In the genomic region with DNA sequence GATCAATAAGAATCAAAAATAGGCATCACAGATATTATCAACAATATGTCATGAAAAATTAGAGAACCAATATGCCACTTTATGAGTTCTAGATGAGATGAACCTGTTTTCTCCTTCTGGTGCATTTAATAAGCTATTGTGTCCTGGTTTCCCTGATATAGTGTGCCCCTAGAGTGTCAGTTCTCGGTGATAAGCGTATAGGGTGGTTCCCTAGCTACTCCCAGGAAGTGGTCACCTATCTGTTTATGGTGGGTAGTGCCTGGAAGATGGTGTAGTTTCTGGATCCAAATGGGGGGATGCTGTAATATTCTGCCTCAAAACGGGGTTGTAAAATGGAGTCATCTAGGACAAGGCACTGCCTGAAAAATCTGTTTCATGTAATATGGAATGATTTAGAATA, we compare ENCODE assay signal across 25 mouse cellular contexts. TPM values are rescaled to one million over a fixed set of nuclear protein-coding genes. Genes with fewer than 3 reads are reported as not detected.
A peak's percentile ranks its signal among the peaks of the same experiment; 100 is the strongest.
DNase-seq lines count a peak whose midpoint lies in the region; ATAC-seq and TF ChIP-seq lines count a peak whose summit lies in the region.
"Had no signal": no experiment of that assay in that cellular context is flagged by ENCODE, and none has a peak within 500 bp of the region (broad histone marks: within the 10 kb centered on the region; RNA-seq: fewer than 3 reads in every experiment).

No protein-coding gene starts in this region.

- no peak for TF ChIP-seq CTCF in liver, postnatal 0 days (IDR thresholded peaks at IDR 0.05; ENCODE audit: low read depth)
- TF ChIP-seq CTCF in midbrain, postnatal 0 days (IDR thresholded peaks at IDR 0.05), result no peak

- ATAC-seq in liver, postnatal 0 days, result no peak
- peak; percentile 96 for ATAC-seq in liver, embryonic 12.5 days
- peak; percentile 93 for ATAC-seq in liver, embryonic 16.5 days (ENCODE audit: low read depth)
- no peak for ATAC-seq in midbrain, postnatal 0 days (ENCODE audit: low FRiP score)
- ATAC-seq: CD4-positive, CD25-positive, alpha-beta regulatory T cell, adult 4 months; forebrain, embryonic 16.5 days; hindbrain, postnatal 0 days had no signal

- no peak overlapping the region for H3K27ac ChIP-seq in liver, postnatal 0 days (ENCODE audit: low read depth)
- no peak overlapping the region for H3K27ac ChIP-seq in liver, embryonic 12.5 days
- no peak overlapping the region for H3K27ac ChIP-seq in liver, embryonic 16.5 days (ENCODE audit: low read length)
- no peak overlapping the region for H3K27ac ChIP-seq in midbrain, postnatal 0 days (ENCODE audit: low read depth, low read length)
- H3K27ac ChIP-seq: embryonic facial prominence, embryonic 15.5 days; forebrain, embryonic 12.5 days; heart, embryonic 15.5 days; hindbrain, embryonic 13.5 days; hindbrain, postnatal 0 days had no signal

- no peak overlapping the region for H3K4me3 ChIP-seq in liver, postnatal 0 days (ENCODE audit: low read depth, low read length)
- H3K4me3 ChIP-seq in liver, embryonic 12.5 days, result no peak overlapping the region
- H3K4me3 ChIP-seq in liver, embryonic 16.5 days (ENCODE audit: low read depth, low read length), result no peak overlapping the region
- no peak overlapping the region for H3K4me3 ChIP-seq in midbrain, postnatal 0 days (ENCODE audit: low read depth, low read length)
- H3K4me3 ChIP-seq: embryonic facial prominence, embryonic 15.5 days; forebrain, embryonic 12.5 days; heart, embryonic 15.5 days; hindbrain, embryonic 13.5 days had no signal

- no peaks in the 10 kb centered on the region for H3K9me3 ChIP-seq in liver, postnatal 0 days (ENCODE audit: low read length)
- H3K9me3 ChIP-seq in liver, embryonic 12.5 days (replicated peaks), result no peaks in the 10 kb centered on the region
- H3K9me3 ChIP-seq in liver, embryonic 16.5 days (replicated peaks; ENCODE audit: control insufficient read depth, low read length), result no peaks in the 10 kb centered on the region
- H3K9me3 ChIP-seq in midbrain, postnatal 0 days (ENCODE audit: low read length), result no peaks in the 10 kb centered on the region
- H3K9me3 ChIP-seq: embryonic facial prominence, embryonic 15.5 days; forebrain, embryonic 12.5 days; G1E; heart, embryonic 15.5 days; hindbrain, embryonic 13.5 days had no signal

- peak; percentile 16 for DNase-seq in liver
- DNase-seq in liver, postnatal 0 days, result no peak
- no peak for DNase-seq in midbrain, postnatal 0 days (ENCODE audit: low spot score)
- no peak for DNase-seq in spleen, adult 12 weeks (ENCODE audit: low spot score)
- no peak for DNase-seq in adrenal gland, adult 18-20 months (ENCODE audit: low spot score in 2 of 2)
- DNase-seq: adrenal gland, adult 8-10 months; adrenal gland, postnatal 36 days; B cell, adult 2 months; cerebellum, adult 11-12 months; cerebellum, adult 9-10 months; embryo, embryonic 11 days; gastrocnemius, postnatal 10 days; heart, adult 18-20 months; heart, postnatal 14 days had no signal

- H3K36me3 ChIP-seq in liver, postnatal 0 days (replicated peaks; ENCODE audit: insufficient read depth, low read length), result no peaks in the 10 kb centered on the region
- H3K36me3 ChIP-seq in liver, embryonic 12.5 days, result no peaks in the 10 kb centered on the region
- no peaks in the 10 kb centered on the region for H3K36me3 ChIP-seq in liver, embryonic 16.5 days (ENCODE audit: control insufficient read depth, insufficient read depth)
- H3K36me3 ChIP-seq in midbrain, postnatal 0 days (ENCODE audit: insufficient read depth, low read length), result no peaks in the 10 kb centered on the region
- H3K36me3 ChIP-seq: embryonic facial prominence, embryonic 15.5 days; forebrain, embryonic 12.5 days; G1E; heart, embryonic 15.5 days; hindbrain, embryonic 13.5 days had no signal

- H3K9ac ChIP-seq in liver, postnatal 0 days (replicated peaks), result no peak overlapping the region
- no peak overlapping the region for H3K9ac ChIP-seq in liver, embryonic 12.5 days
- no peak overlapping the region for H3K9ac ChIP-seq in liver, embryonic 16.5 days (ENCODE audit: low read depth, low read length)
- H3K9ac ChIP-seq in midbrain, postnatal 0 days (replicated peaks; ENCODE audit: low read length, poor library complexity, severe bottlenecking), result no peak overlapping the region
- H3K9ac ChIP-seq: embryonic facial prominence, embryonic 15.5 days; forebrain, embryonic 12.5 days; heart, embryonic 15.5 days; hindbrain, embryonic 13.5 days had no signal

- no peaks in the 10 kb centered on the region for H3K27me3 ChIP-seq in liver, postnatal 0 days (ENCODE audit: insufficient read depth, low read length)
- H3K27me3 ChIP-seq in liver, embryonic 12.5 days (replicated peaks), result no peaks in the 10 kb centered on the region
- no peaks in the 10 kb centered on the region for H3K27me3 ChIP-seq in liver, embryonic 16.5 days (ENCODE audit: control insufficient read depth, insufficient read depth, low read depth, low read length)
- no peaks in the 10 kb centered on the region for H3K27me3 ChIP-seq in midbrain, postnatal 0 days (ENCODE audit: insufficient read depth, low read length)
- H3K27me3 ChIP-seq: embryonic facial prominence, embryonic 15.5 days; forebrain, embryonic 12.5 days; heart, embryonic 15.5 days; hindbrain, embryonic 13.5 days had no signal

- 60% methylated on average over 3 of the region's 3 CpGs for WGBS in liver, postnatal 0 days (ENCODE audit: insufficient replicate concordance)
- 43% methylated on average over 3 of the region's 3 CpGs for WGBS in liver, embryonic 12.5 days (ENCODE audit: insufficient replicate concordance)
- 34% methylated on average over 3 of the region's 3 CpGs for WGBS in liver, embryonic 16.5 days (ENCODE audit: insufficient replicate concordance)
- 91% methylated on average over 3 of the region's 3 CpGs for WGBS in midbrain, postnatal 0 days

- no peaks in the 10 kb centered on the region for H3K4me1 ChIP-seq in liver, postnatal 0 days (ENCODE audit: insufficient read depth)
- peaks cover 25% of the 10 kb centered on the region for H3K4me1 ChIP-seq in liver, embryonic 12.5 days
- peaks cover 8% of the 10 kb centered on the region for H3K4me1 ChIP-seq in liver, embryonic 16.5 days (ENCODE audit: control insufficient read depth, low read depth, low read length)
- H3K4me1 ChIP-seq in midbrain, postnatal 0 days (ENCODE audit: insufficient read depth, low read length), result no peaks in the 10 kb centered on the region
- H3K4me1 ChIP-seq: embryonic facial prominence, embryonic 15.5 days; forebrain, embryonic 12.5 days; heart, embryonic 15.5 days; hindbrain, embryonic 13.5 days had no signal

- H3K4me2 ChIP-seq in liver, postnatal 0 days (ENCODE audit: low read depth, low read length), result no peak overlapping the region
- peak overlapping the region; percentile 26 for H3K4me2 ChIP-seq in liver, embryonic 12.5 days
- H3K4me2 ChIP-seq in liver, embryonic 16.5 days (ENCODE audit: low read depth, low read length), result no peak overlapping the region
- no peak overlapping the region for H3K4me2 ChIP-seq in midbrain, postnatal 0 days (ENCODE audit: low read depth, low read length, poor library complexity, severe bottlenecking)
- H3K4me2 ChIP-seq: embryonic facial prominence, embryonic 15.5 days; forebrain, embryonic 12.5 days; heart, embryonic 11.5 days; heart, embryonic 15.5 days; hindbrain, embryonic 13.5 days had no signal

- no peak for TF ChIP-seq EP300 in liver, postnatal 0 days (IDR thresholded peaks at IDR 0.05; ENCODE audit: low read depth)

RNA-seq across cellular contexts. Expression of a gene that starts 43.8 kb away (rescaled TPM):
- polyA plus RNA-seq in liver, postnatal 0 days (2015; fragmentation: Nextera tagmentation; extraction: Ambion mirVana), result 8.0 and 8.7 TPM in 2 replicates
- polyA plus RNA-seq in liver, embryonic 12.5 days (2016; fragmentation: Nextera tagmentation; extraction: Ambion mirVana), result 22.3 and 23.2 TPM in 2 replicates
- polyA plus RNA-seq in liver, embryonic 16.5 days (2015; fragmentation: Nextera tagmentation; extraction: Ambion mirVana), result 9.5 and 10.4 TPM in 2 replicates
- 29.1 and 31.6 TPM in 2 replicates for total RNA-seq in midbrain, postnatal 0 days (2014; rRNA removed)
- polyA plus RNA-seq in midbrain, postnatal 0 days (2015; fragmentation: Nextera tagmentation; extraction: Ambion mirVana), result 32.9 and 33.5 TPM in 2 replicates
- 10 to 100 TPM; 14.9 to 21.3 TPM for total RNA-seq in adrenal gland, adult 18-20 months (2021)
- polyA plus RNA-seq: G1E had no signal

RNA-seq across cellular contexts. Expression of a gene that starts 47.0 kb away (rescaled TPM):
- polyA plus RNA-seq in liver, postnatal 0 days (2015; fragmentation: Nextera tagmentation; extraction: Ambion mirVana), result 0.69 and 1.0 TPM in 2 replicates
- 0.42 and 0.51 TPM in 2 replicates for polyA plus RNA-seq in liver, embryonic 12.5 days (2016; fragmentation: Nextera tagmentation; extraction: Ambion mirVana)
- polyA plus RNA-seq in liver, embryonic 16.5 days (2015; fragmentation: Nextera tagmentation; extraction: Ambion mirVana), result 0.22 and 0.40 TPM in 2 replicates
- 1.6 and 6.5 TPM in 2 replicates for total RNA-seq in midbrain, postnatal 0 days (2014; rRNA removed)
- polyA plus RNA-seq in midbrain, postnatal 0 days (2015; fragmentation: Nextera tagmentation; extraction: Ambion mirVana), result 2.7 and 3.5 TPM in 2 replicates
- 1 to 10 TPM; 3.0 to 5.0 TPM for total RNA-seq in adrenal gland, adult 18-20 months (2021)
- polyA plus RNA-seq: CD4-positive, CD25-positive, alpha-beta regulatory T cell, adult 4 months; G1E had no signal

Comparison
In these comparisons a context has a peak if more than half of its experiments do, and no peak if none do; other contexts are left out.
1. ATAC-seq: peak in liver, embryonic 12.5 days (single experiment) and liver, embryonic 16.5 days (single experiment); none in liver, postnatal 0 days (single experiment) and midbrain, postnatal 0 days (single experiment).